Mouse (Mus musculus): ENCODE data around the gene Cyp4f13.

Cyp4f13 gene

DNA sequence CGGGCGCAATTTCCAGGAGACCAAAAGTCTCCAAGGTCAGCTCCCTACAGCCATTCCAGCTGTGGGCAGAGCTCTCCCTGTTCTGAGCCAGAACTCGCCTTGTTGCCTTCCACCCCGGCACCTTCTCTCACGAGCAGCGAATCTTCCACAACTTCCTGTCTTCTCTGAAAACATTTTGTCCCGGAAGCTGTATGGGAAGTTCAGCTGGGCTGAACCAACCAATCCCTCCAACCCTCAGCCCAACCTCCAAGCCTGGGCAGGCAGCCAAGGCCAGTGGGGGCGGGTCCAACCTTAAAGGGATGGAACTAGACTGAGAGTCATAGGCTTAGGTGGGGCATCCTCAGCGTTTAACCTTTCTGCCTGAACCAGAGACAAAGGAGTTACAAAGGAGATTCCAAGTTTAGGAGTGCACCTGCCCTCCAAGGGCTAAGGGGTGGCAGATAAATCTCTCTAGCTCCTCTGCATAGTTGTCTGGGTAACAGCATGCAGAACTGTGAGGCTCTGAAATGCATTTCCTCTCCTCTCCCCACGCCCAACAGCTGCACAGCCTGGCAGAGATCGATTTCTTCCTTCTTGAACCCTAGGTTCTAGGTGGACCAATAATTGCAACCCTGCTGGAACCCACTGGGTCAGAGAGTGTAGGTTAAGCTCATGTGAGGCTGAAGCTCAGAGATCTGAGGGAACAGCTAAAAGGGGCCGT is at the start of gene Cyp4f13:
Cyp4f13 (minus strand) TSS at position 188 of the 700 bp plus-strand sequence.
- DNase-seq (ENCODE audit: low read depth), result peak; percentile 96

DNA sequence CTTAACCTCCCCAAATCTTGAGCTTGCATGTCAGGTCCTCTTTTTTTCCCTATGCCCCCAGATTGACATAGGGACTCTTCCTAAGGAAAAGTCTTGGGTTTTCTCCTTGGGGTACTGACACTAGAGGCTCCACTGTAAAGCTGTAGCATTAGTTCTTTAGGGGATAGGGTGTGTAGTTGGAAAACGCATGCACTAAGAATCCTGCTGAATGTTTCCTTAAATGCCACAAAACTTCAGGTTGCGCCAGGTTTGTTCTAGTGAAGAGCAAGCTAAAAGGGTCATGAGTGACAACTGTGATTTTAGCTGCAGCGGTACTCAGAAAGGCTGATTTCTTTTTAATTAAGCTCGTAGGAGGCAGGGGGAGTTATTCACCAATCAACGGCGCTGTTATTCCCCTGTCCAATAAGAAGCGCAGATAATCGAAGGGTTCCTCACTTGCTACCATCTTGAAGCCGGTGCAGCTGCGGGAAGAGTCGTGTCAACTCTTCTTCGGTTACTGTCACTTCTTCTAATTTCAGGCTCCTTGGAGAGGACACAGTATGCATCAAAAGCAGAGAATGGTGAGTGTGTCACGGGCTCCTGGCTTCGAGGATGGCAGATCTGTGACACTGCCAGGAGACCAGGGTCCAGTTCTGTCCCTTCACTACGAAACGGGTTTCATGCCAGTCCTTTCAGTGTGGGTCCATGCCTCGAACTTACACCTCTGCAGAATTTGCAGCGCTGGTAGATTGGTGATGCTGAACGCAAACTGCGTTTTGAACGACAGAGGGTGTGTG is 45.7 kb upstream of the Cyp4f13 start, which contains the start of gene Zfp952:
Zfp952 (plus strand) TSS at position 431 of the 776 bp plus-strand sequence.
- DNase-seq (ENCODE audit: low read depth), result peak; percentile 97

DNA sequence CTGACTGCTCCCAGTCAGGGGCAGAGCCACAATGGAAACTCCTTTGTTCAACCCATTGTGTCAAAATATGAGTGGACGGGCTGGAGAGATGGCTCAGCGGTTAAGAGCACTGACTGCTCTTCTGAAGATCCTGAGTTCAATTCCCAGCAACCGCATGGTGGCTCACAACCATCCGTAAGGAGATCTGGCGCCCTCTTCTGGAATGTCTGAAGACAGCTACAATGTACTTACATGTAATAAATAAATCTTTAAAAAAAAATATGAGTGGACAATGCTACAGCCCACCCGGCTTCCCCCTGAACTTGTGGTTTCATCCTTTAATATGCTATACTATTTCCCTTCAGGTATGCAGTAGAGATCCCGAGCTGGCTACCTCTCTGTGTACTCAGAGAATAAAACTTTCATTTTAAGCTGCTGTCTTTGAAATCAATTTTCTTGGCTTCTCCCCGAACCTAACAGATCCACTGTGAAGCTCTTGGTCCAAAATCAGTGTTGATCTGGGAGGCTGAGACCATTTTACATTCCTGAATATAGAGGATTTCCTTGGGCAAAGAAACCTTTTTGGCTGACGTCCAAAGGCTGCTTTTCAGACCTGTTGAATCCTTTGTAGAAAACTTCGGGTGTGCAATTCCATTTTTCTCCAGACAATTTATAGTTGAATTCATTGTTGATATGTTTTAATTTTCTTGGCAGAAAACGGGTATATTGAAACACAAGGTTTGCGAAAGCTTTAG is 44.9 kb upstream of the Cyp4f13 start:
- DNase-seq (ENCODE audit: low read depth), result peak; percentile 77

DNA sequence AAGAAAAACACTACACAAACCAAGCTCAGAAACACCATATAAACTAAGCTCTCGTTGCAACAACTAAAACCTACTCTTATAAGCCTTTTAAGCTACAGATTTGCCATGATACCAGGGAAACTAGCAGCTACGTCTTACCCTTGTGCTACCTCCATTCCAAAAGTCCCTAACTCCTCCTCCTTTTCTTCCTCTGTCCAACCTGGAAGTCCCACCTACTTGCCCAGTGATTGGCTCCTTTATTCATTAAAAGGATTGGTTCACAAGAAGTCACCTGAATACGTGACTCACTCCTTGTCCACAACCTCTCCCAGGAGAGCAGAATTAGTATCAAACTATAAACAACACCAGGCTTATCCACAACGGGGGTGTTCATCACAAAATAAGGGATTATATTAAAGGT is 39.1 kb upstream of the Cyp4f13 start:
- no peak for DNase-seq (ENCODE audit: low read depth)

- DNase-seq (ENCODE audit: low read depth), result no peak
These were observed 34.2 kb upstream of the Cyp4f13 start for GRCm38 (mm10) chr17:32981361-32981760.

- DNase-seq (ENCODE audit: low read depth), result peak; percentile 98
These were observed 18.6 kb upstream of the Cyp4f13 start, which contains the start of gene Zfp472 for GRCm38 (mm10) chr17:32965623-32966290. Gene Zfp472, plus strand, starts transcription at chr17:32965814.

DNA sequence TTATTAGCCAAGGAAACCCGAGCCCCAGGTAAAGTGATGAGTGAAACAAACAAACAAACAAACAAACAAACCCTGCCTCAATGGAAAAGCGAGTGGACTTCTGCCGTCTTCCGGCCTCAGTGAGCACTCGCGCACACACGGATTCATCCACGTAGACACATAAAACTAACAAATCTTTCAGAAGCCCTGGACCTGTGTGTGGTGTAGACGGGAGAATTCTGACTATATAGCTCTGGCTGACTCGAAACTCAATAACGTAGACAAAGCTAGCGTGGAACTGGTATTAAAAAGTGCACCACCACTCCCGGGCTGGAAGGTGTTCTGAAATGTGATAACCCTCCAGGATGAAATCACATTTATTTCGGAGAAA is 18.0 kb upstream of the Cyp4f13 start:
- DNase-seq (ENCODE audit: low read depth), result no peak

GRCm38 (mm10) chr17:32951441-32951840 is 4.2 kb upstream of the Cyp4f13 start:
- peak; percentile 89 for DNase-seq (ENCODE audit: low read depth)

DNA sequence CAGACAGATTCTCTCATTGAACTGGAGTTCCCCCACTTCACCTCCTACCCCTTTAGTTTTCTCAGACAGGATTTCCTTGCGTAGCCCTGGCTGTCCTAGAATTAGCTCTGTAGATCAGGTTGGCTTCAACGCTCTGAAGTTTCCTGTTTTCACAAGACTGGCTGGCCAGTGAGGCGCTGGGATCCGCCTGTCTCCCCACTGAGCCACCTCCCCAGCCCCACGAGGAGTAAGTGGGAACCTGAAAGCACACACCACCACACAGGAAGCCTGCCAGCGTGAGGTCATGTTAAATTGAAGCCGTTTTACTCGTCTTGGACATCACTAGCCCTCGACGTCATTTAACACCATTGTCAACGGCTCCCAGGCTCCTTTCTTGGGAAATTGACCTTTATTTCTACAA is 3.8 kb upstream of the Cyp4f13 start:
- DNase-seq (ENCODE audit: low read depth), result peak; percentile 31

GRCm38 (mm10) chr17:32950136-32950535 is 2.9 kb upstream of the Cyp4f13 start:
- no peak for DNase-seq (ENCODE audit: low read depth)

DNA sequence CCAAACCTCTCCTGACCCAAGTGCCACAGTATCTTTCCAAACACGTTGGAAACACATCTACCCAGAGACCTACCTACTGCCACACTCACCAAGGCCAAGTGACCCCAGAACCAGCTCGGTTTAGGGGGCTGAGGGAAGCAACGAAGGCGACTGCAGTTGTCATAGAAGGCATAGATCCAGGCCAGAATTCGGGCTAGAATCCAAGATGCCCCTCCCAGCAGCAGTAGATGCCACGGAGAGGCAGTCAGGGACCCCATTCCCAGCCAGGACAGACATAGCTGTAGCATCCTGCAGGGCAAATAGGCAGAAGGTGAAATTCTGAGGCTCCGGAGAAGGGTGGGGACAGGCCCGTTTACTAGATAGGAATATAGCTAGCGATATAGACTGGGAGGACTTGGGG is 486 bp downstream of the Cyp4f13 start:
- no peak for DNase-seq (ENCODE audit: low read depth)

DNA sequence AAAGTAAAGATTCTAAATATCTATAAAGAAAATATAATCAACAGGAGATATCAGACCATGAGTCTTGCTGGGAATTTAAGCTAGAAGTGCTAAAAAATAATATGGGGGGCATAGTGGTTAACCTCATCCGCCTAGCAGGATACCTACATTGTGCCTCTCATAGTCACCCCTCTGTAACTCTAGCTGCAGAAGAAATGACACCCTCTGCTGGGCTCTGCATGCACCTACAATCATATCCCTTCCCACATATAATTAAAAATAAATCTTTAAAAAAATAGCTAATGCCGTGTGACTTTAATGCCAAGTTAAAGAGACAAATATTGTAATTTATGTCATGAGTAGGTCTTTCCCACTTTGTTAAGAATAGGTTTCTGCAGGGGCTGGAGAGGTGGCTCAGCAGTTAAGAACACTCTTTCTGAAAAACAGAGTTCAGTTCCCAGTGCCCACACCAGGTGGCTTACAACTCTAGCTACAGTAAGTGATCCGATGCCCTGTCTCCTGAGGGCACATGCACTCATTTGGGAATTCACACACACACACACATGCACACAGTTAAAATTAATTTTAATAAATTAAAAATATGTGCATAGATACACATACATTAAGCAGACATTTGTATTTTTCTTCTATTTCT is 2.7 kb downstream of the Cyp4f13 start:
- peak; percentile 58 for DNase-seq (ENCODE audit: low read depth)

- DNase-seq (ENCODE audit: low read depth), result no peak
These were observed 3.5 kb downstream of the Cyp4f13 start for GRCm38 (mm10) chr17:32943661-32944060.

DNA sequence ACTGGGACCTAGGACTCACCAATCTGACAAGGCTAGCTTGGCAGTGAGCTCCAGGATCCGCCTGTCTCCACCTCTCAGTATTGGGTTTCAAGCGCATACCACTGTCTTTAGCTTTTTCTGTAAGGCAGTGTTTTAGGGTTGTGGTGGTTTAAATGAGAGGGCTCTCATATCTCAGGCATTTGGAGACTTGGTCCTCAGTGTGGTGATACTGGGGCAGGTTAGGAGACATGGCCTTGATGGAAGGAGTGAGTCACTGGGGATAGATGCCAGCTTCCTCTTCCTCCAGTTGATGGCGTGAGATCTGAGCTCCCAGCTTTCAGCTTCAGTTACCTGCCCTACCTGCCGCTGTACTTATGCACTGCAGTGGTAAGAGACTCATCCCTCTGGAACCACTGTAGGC is 7.4 kb downstream of the Cyp4f13 start:
- no peak for DNase-seq (ENCODE audit: low read depth)

DNA sequence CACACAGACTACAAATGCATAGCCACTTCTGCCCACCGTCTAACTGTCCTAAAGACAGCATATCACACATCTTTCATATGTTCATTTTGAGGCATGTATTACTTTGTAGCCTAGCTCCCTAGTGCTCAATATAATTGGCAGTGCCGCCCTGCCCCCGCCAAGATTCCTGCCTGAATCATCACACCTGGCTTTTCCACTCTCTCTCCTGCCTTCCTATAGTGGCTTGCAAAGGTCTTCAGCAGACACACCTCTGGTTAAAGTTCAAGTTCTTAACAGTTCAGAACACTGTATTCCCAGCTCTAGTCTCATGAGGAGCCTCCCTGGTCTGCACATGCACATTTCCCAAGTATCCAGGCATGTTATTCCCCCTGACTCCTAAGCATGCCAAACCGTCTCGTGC is 19.4 kb downstream of the Cyp4f13 start:
- no peak for DNase-seq (ENCODE audit: low read depth)

- DNase-seq (ENCODE audit: low read depth), result peak; percentile 85
These were observed 22.4 kb downstream of the Cyp4f13 start for GRCm38 (mm10) chr17:32924658-32925312.

- DNase-seq (ENCODE audit: low read depth), result no peak
These were observed 23.5 kb downstream of the Cyp4f13 start for GRCm38 (mm10) chr17:32923681-32924080.

- no peak for DNase-seq (ENCODE audit: low read depth)
These were observed 28.1 kb downstream of the Cyp4f13 start for GRCm38 (mm10) chr17:32919123-32919522.

DNA sequence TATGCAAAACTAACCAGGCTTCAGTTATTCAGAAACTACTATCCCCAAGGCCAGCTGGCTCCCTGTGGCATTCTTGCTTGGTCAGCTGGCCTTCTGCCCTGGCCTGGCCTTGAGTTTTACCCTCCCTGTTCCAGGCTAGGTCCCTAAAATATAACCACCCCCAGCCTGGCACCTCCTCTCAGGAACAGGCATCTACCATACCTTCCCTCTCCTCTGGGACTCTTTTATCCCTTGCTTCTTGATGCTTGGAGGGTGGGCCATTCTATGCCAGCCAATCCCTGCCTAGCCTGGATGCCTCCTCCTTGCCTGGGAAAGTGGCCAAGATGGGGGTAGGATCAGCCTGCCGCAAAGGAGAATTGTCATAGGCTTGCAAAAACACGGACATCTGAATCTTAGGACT is 30.1 kb downstream of the Cyp4f13 start, which contains the start of gene Cyp4f14:
Cyp4f14 (minus strand) TSS at position 212 of the 400 bp plus-strand sequence.
- no peak for DNase-seq (ENCODE audit: low read depth)

DNA sequence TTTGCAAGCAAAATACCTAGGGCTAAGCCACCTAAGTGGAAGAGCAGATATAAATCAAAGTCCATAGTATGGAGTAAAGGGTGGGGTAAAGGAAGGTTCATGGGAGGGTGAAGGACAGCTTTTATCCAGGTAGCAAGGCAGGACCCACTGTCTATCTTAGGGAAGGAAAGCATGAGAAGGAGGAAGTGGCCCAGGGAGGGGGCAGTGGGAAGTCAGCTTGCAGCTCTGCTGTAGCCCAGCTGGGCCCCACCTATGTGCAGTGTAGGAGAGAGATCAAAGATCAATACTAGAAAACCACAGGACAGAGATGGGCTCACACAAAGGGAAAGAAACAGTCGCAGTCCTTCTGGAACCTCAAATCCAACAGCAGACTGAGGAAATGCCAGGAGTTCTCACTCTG is 31.1 kb downstream of the Cyp4f13 start:
- no peak for DNase-seq (ENCODE audit: low read depth)

- no peak for DNase-seq (ENCODE audit: low read depth)
These were observed 41.0 kb downstream of the Cyp4f13 start for GRCm38 (mm10) chr17:32906172-32906571.
